Mouse (Mus musculus) macrophage (primary cell): ENCODE data around the gene Tsga10ip. TPM values are rescaled to one million over a fixed set of nuclear protein-coding genes. Genes with fewer than 3 reads are reported as not detected.

ENCODE experiments used
- H3K27ac ChIP-seq: fragments of 350-480 bp; formaldehyde crosslinking; 2 replicates; pipeline ENCODE4 v1.9.0; 2021
- H3K36me3 ChIP-seq: fragments of 350-480 bp; formaldehyde crosslinking; 2 replicates; pipeline ENCODE4 v1.9.0; 2021; ENCODE audit errors: inconsistent target
- H3K4me3 ChIP-seq: fragments of 350-480 bp; formaldehyde crosslinking; 2 replicates; pipeline ENCODE4 v1.9.0; 2021; ENCODE audit errors: inconsistent target
- H3K79me2 ChIP-seq: fragments of 350-480 bp; formaldehyde crosslinking; 2 replicates; pipeline ENCODE4 v1.9.0; 2021; ENCODE audit errors: inconsistent target
- WGBS: methylation state at CpG from one replicate; pipeline ENCODE4 v1.1.7; 2026; ENCODE audit warnings: inconsistent platforms; ENCODE audit not compliant: missing documents; 5-methylcytosine and 5-hydroxymethylcytosine counted together
- polyA plus RNA-seq: library from polyadenylated mRNA; stranded (reverse); fragments of 250-400 nt; gene quantifications from 3 replicates; pipeline ENCODE4 v1.2.4, GENCODE M21; 2018; ENCODE audit warnings: inconsistent platforms

The Tsga10ip gene
- polyA plus RNA-seq, 1 experiment from 2014 or later, result not detected

GRCm38 (mm10) chr19:5429219-5429618 is 26.9 kb upstream of the Tsga10ip start:
- peaks cover 10% of the 10 kb centered on the region; the same call in 1 of the 2 replicates for H3K36me3 ChIP-seq
- peaks cover 22% of the 10 kb centered on the region for H3K79me2 ChIP-seq
- no peak overlapping the region for H3K4me3 ChIP-seq
- 93% methylated on average over 4 of the region's 4 CpGs for WGBS
- no peak overlapping the region for H3K27ac ChIP-seq

GRCm38 (mm10) chr19:5428083-5428482 is 25.8 kb upstream of the Tsga10ip start:
- 73% methylated on average over 2 of the region's 2 CpGs for WGBS
- Histone ChIP-seq H3K4me3 (no peak overlapping the region), H3K79me2 (peaks cover 32% of the 10 kb centered on the region), H3K36me3 (peaks cover 10% of the 10 kb centered on the region; the same call in 1 of the 2 replicates), H3K27ac (no peak overlapping the region)

DNA sequence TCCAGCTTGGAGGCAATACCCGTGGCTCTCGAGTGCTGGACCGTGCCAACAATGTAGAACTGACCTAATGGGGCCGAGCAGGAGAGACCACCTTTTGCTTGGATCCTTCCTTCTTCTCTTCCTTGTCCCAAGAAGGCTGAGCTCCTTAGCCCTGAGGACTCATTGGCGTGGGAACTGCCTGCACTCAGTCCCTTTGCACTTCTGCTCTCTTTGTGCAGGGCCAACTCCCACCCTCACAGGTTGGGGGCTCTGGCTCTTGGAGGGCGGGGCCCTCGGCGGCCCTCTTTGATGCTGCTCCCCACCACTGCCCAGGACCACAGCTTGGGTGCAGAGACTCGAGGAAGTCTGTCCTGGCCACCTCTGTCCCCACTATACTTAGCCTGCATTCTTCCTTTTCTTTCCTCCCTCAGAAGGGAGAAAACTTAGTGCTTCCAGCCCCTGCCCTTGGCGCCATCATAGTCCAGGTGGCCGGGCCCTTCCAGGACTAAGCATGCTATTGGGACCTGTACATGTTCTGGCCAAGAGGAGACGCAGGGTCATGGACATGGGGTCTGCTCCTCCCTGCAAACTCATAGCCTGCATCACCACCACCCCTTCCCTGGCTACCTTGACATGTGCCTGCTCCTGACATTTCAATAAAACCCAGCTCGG is 24.4 kb upstream of the Tsga10ip start:
- H3K79me2 ChIP-seq, result peaks cover 32% of the 10 kb centered on the region
- no peak overlapping the region for H3K4me3 ChIP-seq
- H3K36me3 ChIP-seq, result peaks cover 17% of the 10 kb centered on the region; the same call in 1 of the 2 replicates
- H3K27ac ChIP-seq, result no peak overlapping the region
- WGBS, result 89% methylated on average over 10 of the region's 13 CpGs

GRCm38 (mm10) chr19:5425906-5426565 is 23.7 kb upstream of the Tsga10ip start:
- peak overlapping the region; percentile 93 for H3K4me3 ChIP-seq
- H3K27ac ChIP-seq, result peak overlapping the region; percentile 84
- peaks cover 32% of the 10 kb centered on the region for H3K79me2 ChIP-seq
- 86% methylated on average over 18 of the region's 18 CpGs for WGBS
- H3K36me3 ChIP-seq, result peaks cover 17% of the 10 kb centered on the region; the same call in 1 of the 2 replicates

DNA sequence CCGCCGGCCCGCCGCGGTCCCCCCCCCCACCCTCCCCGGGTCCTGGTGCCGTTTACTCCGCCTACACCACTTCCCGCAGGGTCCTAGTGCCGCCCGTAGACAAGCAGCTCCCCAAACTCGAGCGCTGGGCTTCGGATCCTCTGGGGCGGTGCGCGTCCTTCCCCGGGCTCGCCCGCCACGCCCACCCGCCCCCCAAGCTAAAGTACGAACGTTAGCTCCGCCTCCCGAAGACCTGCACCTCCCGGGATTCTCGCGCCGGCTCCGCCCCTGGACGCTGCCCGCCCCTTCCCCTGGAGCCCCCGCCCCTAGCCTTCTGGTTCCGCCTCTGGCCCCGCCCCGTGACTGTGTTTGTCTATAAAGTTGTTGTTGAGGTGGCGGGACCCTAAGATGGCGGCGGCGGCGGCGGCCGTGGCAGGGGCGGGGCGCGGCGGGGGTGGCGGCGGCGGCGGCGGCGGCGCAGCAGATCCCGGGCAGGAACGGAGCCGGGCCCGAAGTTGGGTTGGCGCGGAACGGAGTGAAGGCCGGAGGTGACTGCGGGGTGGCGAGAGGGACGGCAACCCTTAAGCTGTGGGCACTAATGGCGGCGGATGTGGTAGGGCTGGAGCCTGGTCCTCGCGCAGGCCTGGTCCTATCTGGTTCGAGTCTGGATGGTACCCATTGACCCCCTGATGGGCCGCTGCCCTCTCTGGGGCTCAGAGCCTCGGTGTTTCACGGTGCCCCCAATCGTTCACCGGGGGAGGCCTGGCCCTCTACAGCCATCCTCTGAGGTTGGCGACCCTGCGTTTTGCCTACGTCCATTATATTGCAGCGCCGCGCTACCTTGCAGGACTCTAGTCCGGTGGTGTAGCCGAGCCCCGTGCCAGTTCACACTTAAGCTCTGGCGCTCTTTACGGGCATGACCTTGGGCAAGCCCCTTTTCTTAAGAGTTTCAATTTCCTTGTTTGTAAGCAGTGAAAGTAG is 22.7 kb upstream of the Tsga10ip start, which contains the start of the genes Drap1 and AI837181:
Gene Drap1 (minus strand): TSS at position 198 of the 960 bp plus-strand sequence.
Gene AI837181 (plus strand): TSS at position 363 of the 960 bp plus-strand sequence.
- Histone ChIP-seq H3K79me2 (peaks cover 32% of the 10 kb centered on the region), H3K36me3 (peaks cover 19% of the 10 kb centered on the region; the same call in 1 of the 2 replicates), H3K4me3 (peak within 1 kb of the TSS; percentile 93), H3K27ac (peak within 1 kb of the TSS; percentile 84)
- under 1% methylated on average over 60 of the region's 87 CpGs for WGBS

- Histone ChIP-seq H3K4me3 (peak overlapping the region; percentile 76), H3K79me2 (peaks cover 32% of the 10 kb centered on the region), H3K36me3 (peaks cover 27% of the 10 kb centered on the region; the same call in 1 of the 2 replicates), H3K27ac (peak overlapping the region; percentile 46)
- WGBS, result 1% methylated on average over 37 of the region's 48 CpGs
These were observed 21.9 kb upstream of the Tsga10ip start for GRCm38 (mm10) chr19:5424092-5424781.

DNA sequence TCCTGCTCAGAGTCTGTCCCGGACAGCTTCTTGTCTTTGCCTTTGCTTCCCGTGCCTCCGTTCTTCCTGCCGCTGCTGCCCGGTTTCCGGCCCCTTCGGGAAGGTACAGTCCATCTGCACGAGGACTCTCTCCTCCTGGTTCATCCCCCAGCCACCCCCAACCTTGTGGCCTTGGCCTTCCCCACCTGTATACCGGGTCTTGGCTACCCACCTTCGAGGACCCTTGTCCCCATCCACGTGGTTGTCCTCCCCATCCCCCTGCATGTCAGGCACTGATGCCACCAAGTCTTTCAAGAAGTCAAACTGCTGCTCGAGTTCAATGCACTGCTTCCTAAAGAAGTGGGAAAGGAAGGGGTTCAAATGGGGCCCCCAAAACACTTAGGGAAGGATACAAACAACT is 21.2 kb upstream of the Tsga10ip start:
- H3K36me3 ChIP-seq, result peaks cover 28% of the 10 kb centered on the region; the same call in 1 of the 2 replicates
- no peak overlapping the region for H3K27ac ChIP-seq
- 72% methylated on average over 12 of the region's 12 CpGs for WGBS
- H3K4me3 ChIP-seq, result peak overlapping the region; percentile 76
- H3K79me2 ChIP-seq, result peaks cover 32% of the 10 kb centered on the region

DNA sequence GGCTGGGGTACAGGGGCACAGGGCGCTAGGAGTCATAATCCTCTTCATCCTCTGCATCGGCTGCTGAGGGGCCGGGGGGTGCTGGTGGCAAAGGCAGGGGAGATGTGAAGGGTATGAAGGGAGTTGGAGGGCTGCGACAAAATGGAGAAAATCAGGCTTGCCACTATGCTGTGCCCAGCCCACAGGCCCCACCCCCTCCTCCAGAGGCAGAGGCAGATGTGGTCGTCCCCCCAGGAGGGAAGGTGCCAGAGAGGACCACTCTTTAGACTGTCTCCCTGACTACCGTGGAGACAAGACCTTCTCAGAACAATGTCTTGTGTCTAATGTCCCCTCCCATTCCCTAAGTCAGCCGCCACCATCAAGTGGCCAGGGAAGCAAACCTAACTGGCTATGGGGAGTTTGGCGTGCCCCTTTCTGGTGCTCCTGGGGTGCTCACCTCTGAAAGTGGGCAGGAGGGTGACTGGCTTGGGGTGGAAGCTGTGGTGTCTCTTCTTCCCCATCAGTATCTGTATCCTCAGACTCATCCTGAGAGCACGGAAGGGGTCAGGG is 20.6 kb upstream of the Tsga10ip start:
- Histone ChIP-seq H3K36me3 (peaks cover 28% of the 10 kb centered on the region; the same call in 1 of the 2 replicates), H3K79me2 (peaks cover 32% of the 10 kb centered on the region), H3K27ac (no peak overlapping the region), H3K4me3 (no peak overlapping the region)
- WGBS, result 87% methylated on average over 9 of the region's 9 CpGs

GRCm38 (mm10) chr19:5422267-5422666 is 19.9 kb upstream of the Tsga10ip start:
- H3K36me3 ChIP-seq, result peaks cover 27% of the 10 kb centered on the region; the same call in 1 of the 2 replicates

GRCm38 (mm10) chr19:5421784-5422183 is 19.5 kb upstream of the Tsga10ip start:
- WGBS, result 95% methylated on average over 5 of the region's 5 CpGs
- no peak overlapping the region for H3K4me3 ChIP-seq
- peaks cover 23% of the 10 kb centered on the region; the same call in 1 of the 2 replicates for H3K36me3 ChIP-seq
- H3K27ac ChIP-seq, result no peak overlapping the region
- H3K79me2 ChIP-seq, result peaks cover 27% of the 10 kb centered on the region

More at GRCm38 (mm10) chr19:5422267-5422666, 19.9 kb upstream of the Tsga10ip start:
- 90% methylated on average over 10 of the region's 10 CpGs for WGBS
- Histone ChIP-seq H3K79me2 (peaks cover 31% of the 10 kb centered on the region), H3K27ac (no peak overlapping the region), H3K4me3 (no peak overlapping the region)

GRCm38 (mm10) chr19:5420579-5420978 is 18.3 kb upstream of the Tsga10ip start:
- H3K79me2 ChIP-seq, result peaks cover 15% of the 10 kb centered on the region
- H3K36me3 ChIP-seq, result peaks cover 17% of the 10 kb centered on the region; the same call in 1 of the 2 replicates
- H3K4me3 ChIP-seq, result no peak overlapping the region
- no peak overlapping the region for H3K27ac ChIP-seq
- 89% methylated on average over 6 of the region's 6 CpGs for WGBS

DNA sequence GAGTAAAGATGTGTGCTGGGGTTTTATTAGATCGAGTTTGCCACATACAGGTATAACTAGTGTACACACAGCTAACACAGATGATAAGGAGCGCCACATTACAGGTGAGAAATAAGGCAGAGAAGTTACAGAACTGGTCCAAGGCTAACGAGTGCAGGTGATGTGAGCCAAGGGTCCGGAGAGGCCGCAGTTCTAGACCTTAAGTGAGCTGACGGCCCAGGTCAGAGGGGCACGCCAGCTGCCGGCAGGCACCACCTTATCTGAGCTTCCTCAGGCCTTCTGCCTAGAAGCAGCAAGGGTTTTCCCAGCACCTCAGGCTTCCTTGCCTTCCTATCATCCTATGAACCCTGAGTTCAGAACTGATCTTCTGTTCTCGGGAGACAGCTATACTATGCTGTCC is 17.3 kb upstream of the Tsga10ip start:
- peaks cover 10% of the 10 kb centered on the region; the same call in 1 of the 2 replicates for H3K79me2 ChIP-seq
- H3K27ac ChIP-seq, result no peak overlapping the region
- peaks cover 17% of the 10 kb centered on the region; the same call in 1 of the 2 replicates for H3K36me3 ChIP-seq
- H3K4me3 ChIP-seq, result no peak overlapping the region
- 85% methylated on average over 9 of the region's 9 CpGs for WGBS

GRCm38 (mm10) chr19:5418750-5419466 is 16.6 kb upstream of the Tsga10ip start:
- Histone ChIP-seq H3K36me3 (peaks cover 17% of the 10 kb centered on the region; the same call in 1 of the 2 replicates), H3K79me2 (peaks cover 6% of the 10 kb centered on the region; the same call in 1 of the 2 replicates), H3K27ac (no peak overlapping the region), H3K4me3 (no peak overlapping the region)
- whole genome bisulfite sequencing, result 98% methylated on average over 6 of the region's 8 CpGs
